Mouse (Mus musculus): ENCODE results near the gene Ndufs1. TPM values are rescaled to one million over a fixed set of nuclear protein-coding genes. Genes with fewer than 3 reads are reported as not detected.

Ndufs1 gene
- total RNA-seq, 2 experiments from 2014 or later = 280 to 329 TPM

- no peak for DNase-seq
Measured at GRCm38 (mm10) chr1:63115540-63115939, 61.1 kb downstream of the Ndufs1 start.

- no peak for DNase-seq
Measured at GRCm38 (mm10) chr1:63115096-63115495, 61.5 kb downstream of the Ndufs1 start.

- DNase-seq = peak; percentile 70
Measured at GRCm38 (mm10) chr1:63114136-63114781, 62.4 kb downstream of the Ndufs1 start, which contains the start of gene Ino80d. Ino80d (minus strand) TSS chr1:63114667.

- peak; percentile 66 for DNase-seq
Measured at GRCm38 (mm10) chr1:63113274-63114135, 63.1 kb downstream of the Ndufs1 start.

- DNase-seq = peak; percentile 25
Measured at GRCm38 (mm10) chr1:63112865-63113261, 63.8 kb downstream of the Ndufs1 start.

- DNase-seq = no peak
Measured at GRCm38 (mm10) chr1:63112151-63112864, 64.3 kb downstream of the Ndufs1 start.

- peak; percentile 53 for DNase-seq
Measured at GRCm38 (mm10) chr1:63110536-63111285, 65.9 kb downstream of the Ndufs1 start.

GRCm38 (mm10) chr1:63107614-63108327 lies 68.9 kb downstream of the Ndufs1 start:
- no peak for DNase-seq

GRCm38 (mm10) chr1:63102758-63103451 lies 73.7 kb downstream of the Ndufs1 start:
- DNase-seq = no peak

GRCm38 (mm10) chr1:63100196-63100595 lies 76.4 kb downstream of the Ndufs1 start:
- no peak for DNase-seq

- DNase-seq = no peak
Measured at GRCm38 (mm10) chr1:63098831-63099230, 77.8 kb downstream of the Ndufs1 start.

GRCm38 (mm10) chr1:63096071-63096470 lies 80.6 kb downstream of the Ndufs1 start:
- DNase-seq = no peak

Small RNAs within 50 kb of the gene (microRNA-seq; reads per million reads assigned to microRNA genes)
- gene Gm24557 (0 reads per million in 2 experiments), gene Gm27512 (0 reads per million in 2 experiments)

Other genes with a start within 250 kb of the Ndufs1 start
- 10 to 100 TPM; 15.6 to 21.6 TPM for gene Ino80d, start 62.2 kb downstream of the Ndufs1 start, total RNA-seq (2021)
- 100 to 1,000 TPM; 594 to 615 TPM for gene Eef1b2, start within 50 bp of the Ndufs1 start, total RNA-seq (2021)
- gene Gpr1, start 37.7 kb upstream of the Ndufs1 start, total RNA-seq (2021) = under 1 TPM; 0.29 to 0.59 TPM
- gene Zdbf2, start 96.4 kb upstream of the Ndufs1 start, total RNA-seq (2021) = 10 to 100 TPM; 30.3 to 36.6 TPM